Mouse (Mus musculus): Measurements from ENCODE around the gene Sap30.

GRCm38 (mm10) chr8:57530238-57530637 is 42.6 kb upstream of the Sap30 start:
- TF ChIP-seq POLR2A (IDR thresholded peaks at IDR 0.05; ENCODE audit: low read depth, low read length) (no peak), CTCF (IDR thresholded peaks at IDR 0.05; ENCODE audit: extremely low read depth, insufficient read length, insufficient replicate concordance, low read depth, low read length) (no peak)
